Mouse (Mus musculus): ENCODE data around the gene Gm17455.

Gm17455 gene

DNA sequence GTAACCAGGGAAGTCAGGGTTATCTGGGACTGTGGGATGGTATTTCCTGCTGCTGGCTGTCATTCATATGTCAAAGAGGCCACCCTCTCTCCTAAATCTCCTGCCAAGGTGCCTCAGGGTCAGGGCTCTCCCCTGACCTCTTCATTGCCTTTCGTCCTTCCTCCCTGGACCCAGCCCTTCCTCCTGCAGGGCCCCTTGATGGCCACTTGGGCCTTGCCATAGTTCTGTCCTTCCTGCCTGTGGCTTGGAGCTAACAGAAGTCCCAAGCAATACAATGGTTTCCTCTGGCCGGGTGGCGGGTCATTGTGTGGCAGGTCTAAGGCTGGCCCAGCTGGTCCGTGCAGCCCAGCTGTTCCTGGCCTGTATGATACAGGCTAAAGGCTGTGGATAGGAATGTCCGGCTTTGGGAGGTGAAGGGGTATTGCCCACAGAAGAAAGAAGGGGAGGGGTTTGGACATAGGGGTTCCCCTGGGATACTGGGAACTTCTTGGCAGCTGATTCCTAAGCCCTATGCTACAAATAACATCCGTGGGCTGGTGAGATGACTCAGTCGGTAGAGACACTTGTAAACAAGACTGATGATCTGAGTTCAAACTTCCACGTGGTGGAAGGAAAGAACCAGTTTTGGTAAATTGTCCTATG lies 25.5 kb upstream of the Gm17455 start:
- DNase-seq (ENCODE audit: low spot score): peak; percentile 49

DNA sequence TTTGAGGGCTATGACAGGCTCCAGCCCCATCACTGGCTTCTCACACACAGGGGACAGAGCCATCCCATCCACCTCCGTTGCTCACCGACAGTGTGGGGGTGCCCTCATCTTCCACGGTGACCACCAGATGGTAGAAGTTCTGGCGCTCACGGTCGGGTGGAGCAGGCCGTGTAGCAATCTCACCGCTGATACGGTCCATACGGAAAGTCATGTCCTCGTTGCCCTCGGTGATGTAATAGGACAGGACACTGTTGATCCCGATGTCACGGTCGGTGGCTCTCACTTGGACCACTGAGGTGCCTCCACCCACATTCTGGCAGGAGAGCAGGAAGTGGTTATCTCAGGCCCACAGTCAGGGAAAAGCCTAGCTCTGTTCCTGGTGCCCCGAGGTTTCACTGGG lies 22.8 kb upstream of the Gm17455 start:
- no peak for DNase-seq (ENCODE audit: low spot score)

GRCm38 (mm10) chr10:60379419-60379957 lies 20.0 kb upstream of the Gm17455 start:
- DNase-seq (ENCODE audit: low spot score): no peak

DNA sequence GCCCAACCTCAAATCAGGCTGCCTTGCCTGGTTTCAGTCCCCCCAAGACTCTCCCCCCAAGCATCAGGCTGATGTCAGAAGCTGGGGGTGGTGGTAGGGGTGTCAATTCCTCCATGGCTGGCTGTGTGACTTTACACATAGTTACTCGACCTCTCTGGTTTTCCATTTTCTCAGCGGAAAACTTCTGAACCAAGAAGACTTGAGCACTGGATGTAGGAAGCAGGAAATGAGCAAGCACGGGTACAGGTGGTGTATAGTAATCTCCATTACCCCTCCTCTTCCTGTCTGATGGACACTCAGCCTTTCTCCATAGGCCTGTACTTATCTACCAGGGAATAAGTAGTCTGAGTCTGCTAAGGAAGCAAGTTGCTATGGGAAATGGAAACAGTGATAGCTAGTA lies 19.3 kb upstream of the Gm17455 start:
- DNase-seq (ENCODE audit: low spot score): no peak

DNA sequence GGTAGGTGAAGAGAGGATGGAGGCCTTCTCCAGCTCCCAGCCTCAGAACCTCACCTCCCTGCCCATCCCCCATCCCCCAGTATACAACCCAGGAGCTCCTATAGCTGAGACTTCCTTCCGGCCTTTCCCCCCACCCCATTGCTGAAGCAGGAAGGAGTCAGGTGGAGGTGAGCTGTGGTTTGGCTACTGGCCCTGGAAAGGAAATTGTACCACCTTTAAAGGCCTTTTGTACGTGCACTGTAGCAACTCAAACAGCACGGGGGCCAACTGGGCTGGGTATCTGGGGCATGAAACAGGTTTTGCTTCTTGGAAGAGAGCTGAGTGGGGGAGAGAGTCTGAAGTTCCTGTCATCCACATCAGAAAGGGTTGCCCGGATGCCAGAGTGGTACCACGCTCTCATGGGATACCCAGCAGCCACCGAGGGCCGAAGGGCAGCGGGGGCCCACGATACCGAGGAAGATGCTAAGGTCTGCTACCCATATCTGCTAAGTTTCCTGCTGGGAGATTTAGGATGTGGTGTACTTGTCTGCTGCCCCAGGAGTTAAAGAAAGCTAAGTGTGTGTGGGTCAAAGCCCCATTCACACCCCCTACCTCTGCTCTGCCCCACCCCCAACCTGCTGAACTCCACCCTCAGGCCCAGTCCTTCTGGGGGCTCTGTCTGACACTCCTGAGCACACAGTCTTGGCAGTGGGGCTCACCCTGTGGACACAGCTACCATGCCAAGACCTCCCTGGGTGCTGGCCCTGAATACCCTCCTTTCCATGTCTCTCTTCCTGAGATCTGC lies 18.2 kb upstream of the Gm17455 start:
- DNase-seq (ENCODE audit: low spot score): no peak

DNA sequence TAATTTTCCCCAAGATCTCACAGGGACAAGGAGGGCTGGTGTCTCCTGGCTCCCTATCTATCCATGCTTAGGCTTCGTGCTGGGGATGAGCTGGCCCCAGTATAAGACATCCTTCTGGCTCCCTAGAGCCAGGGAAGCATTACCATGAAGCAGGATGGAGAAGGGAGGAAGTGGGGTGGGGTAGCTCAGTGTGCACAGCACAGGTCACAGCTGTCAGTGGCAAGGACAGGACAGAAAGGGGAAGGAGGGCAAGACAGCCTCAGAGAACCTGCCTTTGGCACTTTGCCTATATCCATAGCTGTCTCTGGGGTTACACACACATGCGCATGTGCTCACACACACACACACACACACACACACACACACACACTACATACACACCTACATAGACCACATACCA lies 11.2 kb upstream of the Gm17455 start:
- DNase-seq (ENCODE audit: low spot score): no peak

GRCm38 (mm10) chr10:60389447-60389865 lies 10.1 kb upstream of the Gm17455 start:
- DNase-seq (ENCODE audit: low spot score): peak; percentile 16

DNA sequence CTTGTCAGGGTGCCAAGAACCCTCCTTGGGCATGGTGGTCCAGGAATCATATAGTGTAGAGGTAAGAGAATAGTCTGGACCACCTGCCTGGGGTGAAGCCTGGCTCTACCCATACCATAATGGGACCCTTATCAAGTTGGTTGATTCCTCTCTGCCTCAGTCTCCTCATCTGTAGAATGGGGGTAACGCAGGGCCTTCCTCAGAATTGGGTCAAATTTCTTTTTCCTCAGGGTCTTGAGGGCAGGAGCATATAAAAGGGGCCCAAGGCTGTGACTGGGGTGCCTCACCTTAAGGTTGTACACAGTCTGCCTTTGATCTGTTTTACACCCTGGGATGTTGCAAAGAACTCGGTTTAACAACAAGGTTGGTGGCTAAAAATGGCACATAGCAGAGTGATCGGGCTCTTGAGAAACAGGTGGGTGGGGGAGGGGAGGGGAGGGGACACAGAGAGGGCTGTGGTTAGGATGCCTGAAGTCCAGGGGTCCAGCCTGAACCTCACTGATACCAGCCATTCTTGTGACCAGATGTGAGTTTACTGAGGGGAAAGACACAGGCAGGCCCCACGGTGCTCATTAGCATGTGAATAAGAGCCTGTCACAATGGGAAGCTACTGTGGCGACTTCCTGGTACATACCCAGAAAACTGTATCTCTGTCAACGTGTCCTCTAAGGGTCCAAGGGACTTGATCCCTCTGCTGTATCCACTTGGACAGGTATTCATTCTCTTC lies 9.2 kb upstream of the Gm17455 start:
- DNase-seq (ENCODE audit: low spot score): peak; percentile 25

DNA sequence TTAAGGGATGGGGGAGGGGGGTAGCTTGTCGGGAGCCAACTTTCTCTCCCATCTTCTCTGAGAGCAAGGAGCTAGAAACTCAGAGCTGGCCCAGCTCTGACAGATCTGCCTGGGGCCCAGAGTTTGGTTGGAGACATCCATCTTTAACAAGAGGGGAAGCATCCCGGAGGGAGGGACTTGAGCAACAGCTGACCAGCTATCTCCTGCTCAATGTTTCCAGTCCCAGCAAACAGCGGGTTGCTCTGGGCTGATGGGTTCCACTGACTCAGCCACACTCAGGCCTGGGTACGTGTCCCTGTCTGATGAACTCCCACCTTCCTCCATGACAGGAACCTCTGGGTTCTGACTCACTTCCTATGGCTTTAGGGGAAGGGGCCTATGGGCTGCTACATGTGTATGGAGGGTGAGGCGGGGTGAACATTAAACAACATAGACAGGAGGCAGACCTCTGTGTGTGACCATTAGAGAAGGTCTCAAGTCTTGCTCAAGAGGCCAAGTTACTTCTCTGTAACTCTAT lies 8.6 kb upstream of the Gm17455 start:
- DNase-seq (ENCODE audit: low spot score): no peak

- DNase-seq (ENCODE audit: low spot score): no peak
Measured at GRCm38 (mm10) chr10:60391661-60392060, 7.9 kb upstream of the Gm17455 start.

GRCm38 (mm10) chr10:60394936-60395335 lies 4.6 kb upstream of the Gm17455 start:
- DNase-seq (ENCODE audit: low spot score): no peak

GRCm38 (mm10) chr10:60395605-60396004 lies 3.9 kb upstream of the Gm17455 start:
- DNase-seq (ENCODE audit: low spot score): no peak

- no peak for DNase-seq (ENCODE audit: low spot score)
Measured at GRCm38 (mm10) chr10:60398051-60398814, 1.3 kb upstream of the Gm17455 start.

DNA sequence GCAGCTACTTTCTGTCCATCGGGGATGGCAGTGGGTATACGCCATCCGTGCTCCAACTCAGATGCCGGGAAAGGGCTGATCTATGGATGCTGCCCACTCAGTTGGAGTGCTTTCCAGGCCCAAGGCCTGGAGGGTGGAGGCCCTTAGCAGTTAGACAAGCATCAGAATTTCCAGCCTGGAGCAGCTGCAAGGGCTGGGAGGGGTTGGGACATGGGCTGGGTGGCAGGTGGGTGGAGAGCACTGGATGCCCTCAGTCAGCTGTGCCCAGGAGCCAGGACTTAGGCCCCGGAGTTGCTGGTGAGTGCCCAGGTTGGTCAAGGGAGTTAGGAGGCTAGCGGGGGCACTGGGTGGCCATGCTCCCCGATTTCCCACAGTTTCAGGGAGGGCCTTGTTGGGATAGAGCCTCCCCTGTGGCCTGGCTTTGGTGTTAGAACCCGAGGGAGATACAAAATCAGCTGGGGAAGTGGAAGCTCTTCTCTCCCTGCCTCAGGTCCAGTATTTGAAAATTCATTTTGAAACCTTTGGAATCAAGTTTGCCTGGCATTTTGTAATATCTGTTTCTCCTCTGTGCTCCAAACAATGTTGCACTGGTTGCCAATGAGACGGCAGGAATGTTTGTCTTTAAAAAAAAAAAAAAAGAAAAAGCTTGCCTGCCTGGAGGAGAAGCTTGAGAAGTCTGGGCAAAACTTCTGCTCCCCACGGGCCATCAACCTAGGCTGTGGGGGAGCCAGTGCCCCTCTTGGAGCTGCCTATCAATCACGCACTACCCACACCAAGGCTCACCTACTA lies 1.2 kb downstream of the Gm17455 start:
- no peak for DNase-seq (ENCODE audit: low spot score)

GRCm38 (mm10) chr10:60405460-60406177 lies 6.1 kb downstream of the Gm17455 start:
- DNase-seq (ENCODE audit: low spot score): no peak

DNA sequence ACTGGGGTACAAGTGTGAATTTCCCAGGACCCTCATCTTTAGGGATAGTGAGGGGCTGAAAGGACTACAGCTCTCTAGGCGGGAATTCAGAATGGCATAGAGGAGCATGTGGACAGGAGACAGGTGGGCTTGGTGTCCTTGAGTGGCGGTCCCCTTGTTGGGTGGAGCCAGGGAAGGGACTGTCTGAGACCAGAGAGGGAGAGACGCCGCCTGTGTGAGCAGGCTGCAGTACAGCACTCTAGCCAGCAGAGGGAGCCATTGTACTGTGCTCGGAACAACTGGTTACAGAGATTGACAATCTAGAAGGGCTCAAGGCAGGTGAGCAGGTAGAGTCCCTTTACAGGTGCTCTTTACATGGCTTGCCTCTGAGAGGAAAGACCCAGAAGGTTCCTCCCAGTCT lies 8.3 kb downstream of the Gm17455 start:
- DNase-seq (ENCODE audit: low spot score): peak; percentile 83

- peak; percentile 40 for DNase-seq (ENCODE audit: low spot score)
Measured at GRCm38 (mm10) chr10:60411794-60412193, 12.3 kb downstream of the Gm17455 start.

GRCm38 (mm10) chr10:60413756-60414155 lies 14.2 kb downstream of the Gm17455 start:
- DNase-seq (ENCODE audit: low spot score): no peak

- DNase-seq (ENCODE audit: low spot score): no peak
Measured at GRCm38 (mm10) chr10:60417041-60417440, 17.5 kb downstream of the Gm17455 start.

DNA sequence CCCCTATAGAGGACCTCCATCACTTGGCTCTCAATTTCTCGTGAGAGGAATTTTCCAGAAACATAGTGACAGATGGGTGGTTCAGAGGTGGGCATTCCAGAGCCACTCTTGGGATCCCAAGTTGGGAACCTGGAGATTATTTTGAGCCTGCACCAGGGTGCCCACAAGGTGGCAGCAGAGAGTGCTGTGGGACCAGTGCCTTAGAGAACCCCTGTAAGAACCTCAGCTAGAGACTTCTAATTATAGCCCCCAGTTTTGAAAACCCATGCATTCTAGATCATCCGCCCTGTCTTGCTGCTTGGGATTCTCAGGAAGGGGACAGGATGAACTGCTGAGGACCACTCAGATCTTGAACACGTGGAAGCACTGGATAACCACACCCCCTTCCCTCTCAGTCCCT lies 18.6 kb downstream of the Gm17455 start:
- peak; percentile 79 for DNase-seq (ENCODE audit: low spot score)
